Mouse (Mus musculus) right cerebral cortex, postnatal 36 days (tissue): Measurements from ENCODE around the gene Mbl2.
"Not testable (repeated sequence)": the region's sequence is repeated elsewhere in the genome, so short reads cannot be mapped to it uniquely, and the experiment has no call there.

Experiments used
- DNase-seq, 2 experiments: peaks; one replicate each; pipeline ENCODE4 v3.0.0; 2022; ENCODE audit warnings: low spot score in 2 of 2, mixed read lengths in 1 of 2

The Mbl2 gene

DNA sequence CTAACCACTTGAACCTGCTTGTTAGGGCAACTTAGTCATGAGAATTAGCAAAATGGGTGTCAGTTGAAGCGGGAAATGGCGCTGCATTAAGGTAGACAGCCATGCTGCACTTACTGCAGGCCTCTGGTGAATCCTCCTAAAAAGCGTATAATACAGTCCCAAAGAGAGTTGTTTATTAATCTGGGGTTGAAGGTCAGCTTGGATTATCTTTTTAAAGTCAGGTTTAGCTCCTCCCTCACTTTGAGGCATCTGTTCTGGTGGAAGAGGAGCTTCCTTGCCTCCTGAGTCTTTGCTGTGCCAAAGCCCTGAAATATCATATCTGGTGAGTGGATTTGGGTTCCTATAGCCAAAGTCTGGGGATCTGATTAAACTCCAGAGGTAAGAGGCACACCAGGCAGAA lies at the start of gene Mbl2:
Mbl2 (plus strand) TSS at position 252 of the 400 bp plus-strand sequence.
- no peak for DNase-seq

DNA sequence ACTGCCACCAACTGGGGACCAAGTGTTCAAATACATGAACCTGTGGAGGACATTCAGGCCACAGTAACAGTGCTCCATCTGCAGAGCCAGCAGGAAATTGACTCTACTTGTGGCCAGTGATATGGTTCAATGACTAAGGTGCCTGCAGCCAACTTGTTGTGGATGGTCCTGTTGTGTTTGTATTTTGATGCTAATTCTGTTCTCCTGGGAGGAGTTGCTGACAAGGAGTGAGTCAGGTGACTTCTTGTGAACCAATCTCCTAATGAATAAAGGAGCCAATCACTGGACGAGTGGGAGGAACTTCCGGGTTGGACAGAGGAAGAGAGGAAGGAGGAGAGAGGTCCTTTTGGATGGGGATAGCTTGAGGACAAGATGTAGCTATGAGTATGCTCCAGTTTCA lies 47.2 kb upstream of the Mbl2 start:
- DNase-seq: no peak

DNA sequence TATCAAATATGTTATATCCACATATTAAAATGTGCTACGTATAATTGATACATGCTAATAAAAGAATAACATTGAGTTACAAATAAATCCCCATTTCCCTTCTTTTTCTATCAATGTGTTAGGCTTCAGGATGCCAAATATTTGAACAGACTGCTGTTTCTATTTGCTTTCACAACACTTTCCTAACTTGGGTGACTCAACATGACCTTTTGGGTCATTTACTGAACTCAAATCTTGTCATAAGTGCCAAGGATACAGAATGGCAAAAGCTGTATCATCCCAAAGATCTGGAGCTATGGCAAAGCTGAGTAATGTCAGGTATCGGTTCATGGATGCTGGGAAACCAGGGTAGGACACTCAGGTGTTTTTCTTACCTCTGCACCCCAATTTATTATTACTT lies 45.5 kb upstream of the Mbl2 start:
- DNase-seq: no peak

DNA sequence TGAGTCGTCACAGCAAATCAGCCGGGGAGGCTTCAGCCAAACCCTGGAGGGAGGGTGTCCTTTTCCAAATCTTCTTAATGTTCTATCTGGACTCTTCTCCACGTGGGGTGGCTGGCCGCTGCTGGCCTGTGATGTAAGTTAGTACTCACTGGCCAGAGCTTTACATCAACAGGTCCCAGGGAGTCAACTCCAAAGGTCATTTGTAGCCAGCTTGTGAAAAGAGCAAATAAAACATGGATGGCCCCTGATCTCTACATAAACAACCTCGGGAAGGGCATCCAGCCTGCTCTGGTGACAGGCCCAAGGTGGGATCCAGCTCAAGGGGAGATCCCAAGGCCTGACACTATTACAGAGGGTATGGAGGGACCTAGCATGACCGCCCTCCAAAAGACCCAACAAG lies 37.7 kb upstream of the Mbl2 start:
- DNase-seq: no peak

DNA sequence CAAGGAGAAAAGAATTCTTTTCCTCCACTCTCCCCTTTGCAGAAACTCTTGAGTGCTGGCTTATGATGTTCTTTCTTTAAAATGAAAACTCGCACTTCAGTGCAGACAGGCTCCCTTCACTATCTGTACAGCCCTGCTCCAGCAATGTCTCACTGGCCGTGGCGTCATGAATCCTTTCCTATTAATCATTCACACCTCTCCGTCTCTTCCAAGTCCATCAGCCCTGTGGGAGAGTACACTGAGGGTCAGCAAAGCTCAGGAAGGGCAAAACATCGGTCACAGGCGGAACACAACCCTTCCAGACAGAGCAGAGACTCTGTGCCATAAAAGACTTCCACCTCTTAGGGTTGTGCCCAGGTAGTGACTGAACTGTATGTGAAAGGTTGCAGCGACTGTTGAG lies 30.6 kb upstream of the Mbl2 start:
- DNase-seq: no peak

DNA sequence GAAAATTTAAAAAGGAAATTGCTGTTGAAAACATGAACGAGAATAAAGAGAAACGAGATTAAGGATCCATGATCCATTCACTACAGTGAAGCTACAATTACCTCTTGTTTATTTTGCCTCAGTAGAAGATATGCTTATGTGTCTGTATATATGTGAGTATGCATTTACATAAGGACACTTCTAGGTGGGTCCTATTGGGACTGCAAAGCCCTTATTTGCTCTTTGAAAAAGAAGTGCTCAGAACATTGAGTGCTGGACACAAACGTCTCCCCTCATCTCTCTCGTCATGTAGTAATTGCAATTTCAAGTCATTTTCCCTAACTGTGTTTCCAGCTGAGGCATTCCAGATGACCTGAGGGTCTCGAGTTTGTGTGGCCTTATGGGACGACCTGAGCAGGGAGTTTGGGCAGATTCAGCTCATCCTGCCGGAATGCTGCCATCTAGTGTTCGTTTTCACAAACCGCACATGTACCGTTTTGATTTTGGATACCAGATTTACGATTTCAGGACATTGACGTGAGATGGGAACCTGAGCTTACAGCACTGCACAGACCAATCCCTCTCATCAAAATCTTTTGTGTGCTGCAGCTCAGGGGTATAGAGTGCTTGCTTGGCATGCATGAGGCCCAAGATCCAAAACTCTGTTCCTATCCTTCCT lies 27.5 kb upstream of the Mbl2 start:
- DNase-seq: no peak

DNA sequence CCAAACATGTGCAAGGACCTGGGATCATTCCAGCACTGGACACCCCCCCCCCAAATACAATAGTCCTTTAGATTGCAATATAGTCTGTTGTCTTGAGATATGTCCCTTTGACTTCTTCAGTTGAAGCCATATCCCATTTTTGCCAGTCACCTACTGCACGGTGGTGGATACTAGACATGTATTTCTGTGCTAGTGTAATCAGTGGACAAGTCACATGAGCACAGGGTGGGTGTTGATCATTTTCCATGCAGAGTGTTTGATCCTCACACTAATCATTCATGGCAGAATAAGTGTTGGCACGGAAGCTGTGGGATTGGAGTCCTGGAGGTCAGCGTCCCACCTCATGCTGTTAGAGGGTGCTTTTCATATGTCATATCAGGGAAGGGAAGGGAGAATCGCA lies 26.9 kb upstream of the Mbl2 start:
- DNase-seq: no peak

DNA sequence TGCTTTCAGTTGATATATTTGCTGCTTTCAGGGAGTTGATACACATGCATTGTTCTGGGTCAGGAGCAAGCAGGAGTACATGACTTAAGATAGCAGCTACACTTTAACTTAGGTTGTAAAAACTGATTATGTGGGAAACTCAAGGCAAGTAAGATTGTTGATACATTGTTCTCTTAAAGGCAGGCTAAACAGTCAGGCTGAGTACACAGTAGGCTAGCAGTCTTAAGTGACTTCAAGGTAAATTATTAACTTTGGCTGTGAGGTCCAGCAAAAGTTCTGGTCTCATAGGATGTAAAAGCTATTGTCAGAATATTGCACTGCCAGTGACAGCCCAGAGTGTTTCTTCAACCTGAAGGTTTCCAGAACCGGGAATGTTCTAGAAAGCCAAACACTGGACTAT lies 25.8 kb upstream of the Mbl2 start:
- no peak for DNase-seq

DNA sequence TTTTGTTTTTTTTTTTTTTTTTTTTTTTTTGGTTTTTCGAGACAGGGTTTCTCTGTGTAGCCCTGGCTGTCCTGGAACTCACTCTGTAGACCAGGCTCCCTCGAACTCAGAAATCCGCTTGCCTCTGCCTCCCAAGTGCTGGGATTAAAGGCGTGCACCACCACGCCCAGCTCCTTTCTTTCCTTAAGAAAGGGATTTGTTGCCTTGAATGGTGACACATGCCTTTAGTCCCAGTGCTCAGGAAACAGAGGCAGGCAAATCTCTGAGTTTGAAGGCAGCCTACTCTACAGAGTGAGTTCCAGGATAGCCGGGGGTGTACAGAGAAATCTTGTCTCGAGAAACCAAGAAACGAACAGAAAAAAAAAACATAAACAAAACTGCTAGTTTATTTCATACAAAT lies 23.7 kb upstream of the Mbl2 start:
- not testable (repeated sequence) for DNase-seq

DNA sequence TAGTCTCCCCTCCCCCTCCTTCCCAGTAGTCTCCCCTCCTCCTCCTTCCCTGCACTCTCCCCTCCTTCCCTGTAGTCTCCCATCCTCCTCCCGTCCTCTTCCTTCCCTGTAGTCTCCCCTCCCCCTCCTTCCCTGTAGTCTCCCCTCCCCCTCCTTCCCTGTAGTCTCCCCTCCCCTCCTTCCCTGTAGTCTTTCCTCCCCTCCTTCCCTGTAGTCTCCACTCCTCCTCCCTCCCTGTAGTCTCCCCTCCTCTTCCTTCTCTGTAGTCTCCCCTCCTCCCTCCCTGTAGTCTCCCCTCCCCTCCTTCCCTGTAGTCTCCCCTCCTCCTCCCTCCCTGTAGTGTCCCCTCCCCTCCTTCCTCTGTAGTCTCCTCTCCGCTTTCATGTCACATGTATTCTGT lies 18.7 kb upstream of the Mbl2 start:
- no peak for DNase-seq

DNA sequence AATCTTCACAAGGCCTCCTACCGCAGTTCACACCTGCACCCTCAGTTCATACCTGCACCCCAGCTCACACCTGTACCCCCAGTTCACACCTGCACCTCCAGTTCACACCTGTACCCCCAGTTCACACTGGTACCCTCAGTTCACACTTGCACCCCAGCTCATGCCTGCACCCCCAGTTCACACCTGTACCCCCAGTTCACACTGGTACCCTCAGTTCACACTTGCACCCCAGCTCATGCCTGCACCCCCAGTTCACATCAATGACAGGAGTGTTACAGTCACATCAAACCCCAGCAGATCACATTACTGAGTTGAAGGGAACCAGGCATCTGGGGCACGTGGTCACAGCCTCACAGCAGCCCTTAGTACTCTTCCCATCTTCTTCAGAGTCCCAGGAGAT lies 17.0 kb upstream of the Mbl2 start:
- not testable (repeated sequence) for DNase-seq

DNA sequence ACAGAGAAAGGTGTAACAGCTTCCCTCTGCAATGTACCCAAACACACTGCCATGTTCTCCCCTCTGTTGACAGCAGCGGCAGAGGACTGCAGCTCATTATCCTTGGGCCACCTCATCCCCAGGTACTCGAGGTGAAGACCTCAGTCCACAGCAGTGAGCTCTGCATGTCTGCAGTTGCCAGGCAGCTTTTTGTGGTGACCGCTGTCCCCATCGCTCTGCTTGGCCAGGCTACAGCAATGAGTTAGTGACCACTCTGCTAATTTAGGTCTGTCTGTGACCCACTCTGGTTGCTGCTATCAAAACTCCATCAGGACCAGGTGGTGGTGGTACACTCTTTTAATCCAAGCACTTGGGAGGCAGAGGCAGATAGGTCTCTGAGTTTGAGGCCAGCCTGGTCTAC lies 16.6 kb upstream of the Mbl2 start:
- no peak for DNase-seq

DNA sequence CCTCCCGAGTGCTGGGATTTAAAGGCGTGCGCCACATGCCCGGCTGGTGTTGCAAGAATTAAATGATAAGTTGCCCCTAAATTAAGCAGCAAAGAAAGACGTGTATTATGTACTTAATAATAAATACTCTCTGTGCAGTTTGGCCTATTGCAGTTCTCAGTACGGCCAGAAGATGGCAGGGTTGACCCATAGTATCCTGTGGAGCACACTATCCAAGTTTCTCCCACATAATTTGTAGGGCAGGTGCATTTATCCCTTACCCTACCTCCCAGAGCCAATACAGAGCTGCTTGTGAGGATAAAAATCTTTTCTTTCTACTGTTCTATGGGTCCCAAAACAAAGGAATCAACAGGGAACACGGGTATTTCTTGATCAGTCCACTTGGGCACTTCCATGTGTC lies 15.4 kb upstream of the Mbl2 start:
- peak; percentile 12 to 16 for DNase-seq

DNA sequence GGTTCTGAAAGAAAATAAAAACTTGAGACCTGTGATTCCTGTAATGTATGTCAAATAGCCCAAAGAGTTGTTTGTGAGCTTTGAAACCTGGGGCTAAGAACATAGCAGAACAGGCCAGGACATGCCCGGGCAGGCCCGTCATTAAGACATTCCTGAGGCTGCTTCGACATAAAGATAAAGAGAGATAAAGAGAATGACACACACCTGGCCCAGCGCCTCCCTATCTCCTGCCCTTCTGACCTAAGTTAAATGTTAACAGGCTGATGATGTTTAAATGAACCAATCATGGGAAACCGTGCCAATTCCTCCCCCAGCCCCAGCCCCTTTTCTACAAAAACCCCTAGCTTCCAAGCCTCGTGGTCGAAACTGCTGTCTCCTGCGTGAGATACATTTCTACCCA lies 10.1 kb upstream of the Mbl2 start:
- DNase-seq: not testable (repeated sequence)

DNA sequence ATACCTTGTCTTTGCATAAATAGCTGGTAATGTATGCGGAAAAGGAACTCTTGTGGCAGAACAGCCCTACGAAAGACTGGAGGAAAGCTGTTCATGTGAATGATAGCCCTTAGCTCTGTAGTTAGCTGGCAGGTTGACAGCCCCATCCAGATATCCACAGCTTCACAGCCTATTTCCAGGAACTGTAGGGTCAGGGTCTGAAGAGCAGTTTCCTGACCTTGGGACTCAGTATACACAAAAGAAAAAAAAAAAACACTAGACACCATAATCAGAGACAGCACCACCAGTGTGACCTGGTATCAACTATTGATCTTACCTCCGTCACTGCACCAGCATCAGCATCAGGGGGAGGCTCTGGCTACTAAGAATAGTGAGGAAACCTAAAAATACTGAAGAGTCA lies 3.3 kb upstream of the Mbl2 start:
- no peak for DNase-seq

DNA sequence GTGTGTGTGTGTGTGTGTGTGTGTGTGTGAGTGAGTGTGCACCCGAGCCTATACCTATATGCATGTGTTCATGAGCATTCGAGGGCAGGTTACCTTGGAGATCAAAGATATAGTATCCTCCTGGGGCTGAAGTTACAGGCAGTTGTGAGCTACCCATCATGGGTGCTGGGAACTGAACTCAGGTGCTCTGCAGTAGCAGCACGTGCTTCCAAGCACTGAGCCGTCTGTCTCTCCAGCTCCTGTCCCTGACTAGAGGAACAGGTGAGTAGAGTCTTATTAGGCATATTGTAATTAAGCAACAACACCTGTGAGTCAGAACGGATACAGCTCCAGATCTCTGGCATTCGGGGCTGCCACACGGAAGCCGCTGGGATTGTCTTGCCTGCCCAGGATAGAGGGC lies 1.7 kb downstream of the Mbl2 start:
- DNase-seq: no peak

DNA sequence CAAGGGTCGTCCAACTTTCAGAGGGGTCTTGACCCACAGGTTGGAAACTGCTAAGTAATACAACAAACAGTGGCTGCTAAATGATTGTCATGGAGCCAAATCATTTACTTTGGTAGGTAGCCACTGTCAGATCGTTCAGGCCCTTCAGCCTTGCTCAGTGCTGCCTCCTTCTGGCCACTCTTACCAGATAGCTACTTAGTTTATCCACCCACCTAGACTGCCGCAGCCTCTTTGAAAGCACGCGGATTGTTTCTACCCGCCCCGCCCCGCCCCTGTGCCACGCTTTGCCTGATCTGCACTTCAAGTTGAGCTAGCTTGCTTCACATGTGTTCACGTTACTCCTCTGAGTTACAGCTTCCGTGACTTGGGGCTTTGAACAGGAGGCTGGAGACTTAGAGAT lies 14.6 kb downstream of the Mbl2 start:
- DNase-seq: no peak

DNA sequence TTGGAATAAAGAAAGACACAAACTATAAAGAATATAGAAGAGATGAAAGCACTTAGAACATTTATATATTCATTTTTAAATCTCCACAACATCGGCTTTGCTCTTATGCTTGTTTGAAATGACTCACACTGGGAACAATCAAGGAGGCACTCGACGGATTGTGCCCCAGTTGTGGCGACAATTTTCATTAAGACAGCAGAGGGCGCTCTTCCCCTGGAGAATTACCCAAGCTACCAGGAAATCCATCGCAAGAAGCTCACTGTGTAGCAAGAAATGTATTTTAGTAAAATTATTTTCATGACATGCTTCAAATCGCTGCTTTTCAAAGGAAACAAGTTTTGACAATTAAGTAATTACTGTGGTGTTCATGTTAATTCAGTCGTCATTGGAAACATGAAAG lies 16.1 kb downstream of the Mbl2 start:
- peak; percentile 37 to 49 for DNase-seq

DNA sequence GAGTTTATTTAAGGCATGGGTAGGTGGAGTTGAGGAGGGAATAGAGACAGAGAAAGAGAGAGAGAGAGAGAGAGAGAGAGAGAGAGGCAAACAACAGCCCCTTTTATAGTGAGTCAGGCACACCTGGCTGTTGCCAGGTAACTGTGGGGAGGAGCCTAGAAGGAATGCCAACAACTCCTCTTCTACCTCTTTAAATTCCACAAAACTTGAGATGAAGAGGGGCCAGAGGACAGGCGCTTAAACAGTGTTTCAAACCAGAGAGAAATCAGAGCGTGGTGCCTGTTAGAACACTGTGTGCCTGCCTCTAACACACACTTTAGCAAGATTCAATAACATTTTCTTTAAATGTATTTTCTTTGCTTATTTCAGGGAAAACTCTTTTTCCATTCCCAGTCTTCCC lies 19.5 kb downstream of the Mbl2 start:
- no peak for DNase-seq

DNA sequence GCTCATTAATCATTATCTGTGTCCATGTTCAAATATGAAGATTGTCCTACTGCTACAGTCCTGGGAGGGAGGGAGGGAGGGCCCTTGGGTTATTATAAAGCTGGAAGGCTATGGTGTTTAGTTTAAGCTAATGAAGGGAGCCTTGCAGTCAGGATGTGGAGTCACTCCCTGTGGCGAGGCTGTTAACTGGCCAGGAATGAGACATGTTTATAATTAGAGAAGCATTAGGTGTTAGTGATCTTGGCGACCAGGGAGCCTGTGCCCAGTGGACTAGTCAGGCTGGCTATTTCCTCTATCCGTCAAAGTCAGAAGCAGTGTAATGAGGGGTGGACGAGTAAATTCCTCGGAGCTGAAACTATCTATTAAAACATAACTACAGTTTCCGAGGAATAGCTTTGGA lies 23.6 kb downstream of the Mbl2 start:
- no peak for DNase-seq

DNA sequence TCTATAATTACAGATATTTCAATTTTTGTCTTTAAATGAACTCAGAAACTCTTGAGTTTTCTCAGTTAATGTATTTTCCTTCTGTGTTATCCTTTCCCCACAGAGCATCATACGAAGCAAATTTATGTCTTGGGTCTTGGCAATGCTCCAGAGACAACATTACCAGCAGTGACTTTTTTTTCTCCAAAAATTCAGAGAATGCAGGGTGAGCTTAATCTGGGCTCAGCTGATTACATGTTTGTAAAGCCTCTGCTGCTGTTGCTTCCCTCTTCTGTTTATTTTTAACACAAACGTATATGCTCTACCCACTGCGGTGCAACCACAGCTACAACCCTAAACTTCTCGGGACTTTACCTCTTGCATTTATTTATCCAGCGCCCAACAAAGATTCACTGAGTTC lies 48.4 kb downstream of the Mbl2 start:
- no peak for DNase-seq

DNA sequence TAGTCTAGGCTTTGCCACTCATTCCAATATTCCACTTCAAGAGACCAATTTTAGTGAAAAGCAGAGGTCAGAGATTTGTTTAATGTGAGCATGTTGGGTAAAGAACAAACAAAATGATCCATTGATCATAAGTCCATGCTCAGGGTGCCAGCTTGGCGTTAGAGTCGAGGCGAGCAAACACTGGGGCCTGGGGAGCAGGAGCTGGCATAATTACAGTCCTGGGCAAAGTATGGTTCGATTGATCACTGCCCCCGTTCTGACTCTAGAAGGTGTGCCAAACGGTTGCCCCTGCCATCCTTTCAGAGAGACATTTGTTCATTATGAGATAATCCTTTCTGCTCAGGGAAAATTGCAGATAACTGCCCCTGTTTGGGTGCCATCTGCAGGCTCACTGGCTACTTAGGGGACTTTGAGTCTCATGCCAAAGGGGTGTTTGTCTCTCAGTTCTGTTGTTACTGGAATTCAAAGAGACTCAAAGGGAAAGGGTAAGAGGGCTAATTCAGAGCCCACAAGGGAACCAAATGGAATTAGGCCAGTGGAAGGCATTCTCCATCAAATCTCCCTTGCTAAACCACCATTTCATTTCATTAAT lies 55.3 kb downstream of the Mbl2 start:
- DNase-seq: no peak
